Mouse (Mus musculus) forebrain, embryonic 10.5 days (tissue): Measurements from ENCODE around the gene Pnpla1. TPM values are rescaled to one million over a fixed set of nuclear protein-coding genes. Genes with fewer than 3 reads are reported as not detected.

ENCODE experiments used
- DNase-seq: peaks from one replicate; pipeline ENCODE4 v3.0.0-alpha.2; 2017; ENCODE audit warnings: low spot score; ENCODE audit errors: extremely low spot score
- H3K27ac ChIP-seq: fragments of 300-500 bp; sonication (generic); 2 replicates; pipeline ENCODE4 v1.5.1; 2016; ENCODE audit warnings: mild to moderate bottlenecking
- H3K27me3 ChIP-seq: fragments of 300-500 bp; sonication (generic); 2 replicates; pipeline ENCODE4 v1.6.1; 2016; ENCODE audit warnings: mild to moderate bottlenecking; ENCODE audit not compliant: poor library complexity, severe bottlenecking
- H3K36me3 ChIP-seq: fragments of 300-500 bp; sonication (generic); replicated peaks from 2 replicates; pipeline ENCODE4 v1.6.1; 2016; ENCODE audit warnings: mild to moderate bottlenecking, moderate library complexity
- H3K4me1 ChIP-seq: fragments of 300-500 bp; sonication (generic); 2 replicates; pipeline ENCODE4 v1.6.1; 2016
- H3K4me3 ChIP-seq: fragments of 300-500 bp; sonication (generic); 2 replicates; pipeline ENCODE4 v1.5.1; 2016; ENCODE audit warnings: mild to moderate bottlenecking, moderate library complexity
- H3K9me3 ChIP-seq: fragments of 300-500 bp; sonication (generic); 2 replicates; pipeline ENCODE4 v1.6.1; 2016; ENCODE audit warnings: mild to moderate bottlenecking, moderate library complexity
- WGBS: fragments of 180-500 bp; shearing (Covaris S2); methylation state at CpG from one replicate; pipeline ENCODE4 v1.1.7; 2016; 5-methylcytosine and 5-hydroxymethylcytosine counted together
- polyA plus RNA-seq: library from polyadenylated mRNA; unstranded; fragments of >200 nt; fragmentation: Nextera tagmentation; extraction: Ambion mirVana; gene quantifications from 2 replicates; pipeline ENCODE4 v1.2.1, GENCODE M21; 2016

The Pnpla1 gene
- polyA plus RNA-seq, 1 experiment from 2014 or later, result not detected

DNA sequence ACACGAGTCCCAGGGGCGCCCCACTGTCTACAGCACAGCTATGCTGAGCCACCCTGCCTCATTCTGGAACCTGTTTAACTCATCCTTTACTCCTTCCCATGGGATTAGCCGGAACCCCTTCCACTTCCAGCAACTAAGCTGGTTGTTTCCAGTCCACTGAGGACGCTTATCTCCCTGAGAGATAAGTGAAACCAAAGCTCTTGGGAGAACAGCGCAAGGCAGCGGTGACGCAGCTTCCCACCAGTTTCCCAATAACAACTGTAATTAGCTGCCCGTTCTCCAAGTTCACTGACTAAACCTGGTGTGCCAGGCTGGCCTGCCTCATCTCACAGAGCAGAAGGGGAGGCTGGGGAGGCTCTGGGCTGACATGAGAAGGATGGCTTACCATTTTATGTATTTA, 62.9 kb downstream of the Pnpla1 start:
- no peak for DNase-seq
- no peak overlapping the region for H3K4me3 ChIP-seq
- H3K4me1 ChIP-seq, result peaks cover 22% of the 10 kb centered on the region
- no peaks in the 10 kb centered on the region for H3K36me3 ChIP-seq
- WGBS, result 81% methylated on average over 8 of the region's 8 CpGs
- no peaks in the 10 kb centered on the region for H3K27me3 ChIP-seq
- no peaks in the 10 kb centered on the region for H3K9me3 ChIP-seq
- H3K27ac ChIP-seq, result no peak overlapping the region

- H3K36me3 ChIP-seq, result no peaks in the 10 kb centered on the region
- H3K4me1 ChIP-seq, result peaks cover 24% of the 10 kb centered on the region
- no peak overlapping the region for H3K27ac ChIP-seq
- H3K9me3 ChIP-seq, result no peaks in the 10 kb centered on the region
- 71% methylated on average over 6 of the region's 6 CpGs for WGBS
- DNase-seq, result no peak
- H3K27me3 ChIP-seq, result no peaks in the 10 kb centered on the region
- H3K4me3 ChIP-seq, result no peak overlapping the region
These were observed 63.9 kb downstream of the Pnpla1 start for GRCm38 (mm10) chr17:28922096-28922495.

DNA sequence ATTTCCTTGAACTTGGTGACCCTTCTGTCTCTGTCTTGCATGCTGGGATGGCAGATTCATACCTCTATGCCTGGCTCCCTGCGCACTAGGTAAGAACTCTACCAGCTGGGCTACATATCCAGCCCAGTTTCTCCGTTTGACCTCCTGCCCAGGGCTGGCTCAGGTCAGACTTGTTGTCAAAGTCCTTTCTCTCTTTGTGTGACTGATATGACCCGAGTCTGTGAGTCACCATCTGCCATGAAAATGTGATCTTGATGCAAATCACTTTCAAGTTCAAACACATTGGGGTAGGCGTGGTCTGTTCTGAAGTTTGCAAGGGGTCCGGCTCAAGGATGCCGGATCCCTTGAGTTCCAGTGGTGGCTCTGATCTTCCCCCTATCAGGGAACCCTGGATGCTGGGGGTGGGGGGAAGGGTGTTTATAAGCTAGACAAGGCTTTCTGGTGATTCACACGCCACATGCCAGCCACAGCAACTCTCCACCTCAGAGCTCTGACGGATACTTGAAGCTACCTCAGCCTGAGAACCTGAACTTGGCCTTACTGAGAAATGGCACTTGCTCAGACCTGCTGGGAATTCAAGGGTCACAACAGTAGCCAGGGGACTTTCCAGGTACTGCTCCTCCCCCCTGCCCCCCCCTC, 66.9 kb downstream of the Pnpla1 start:
- WGBS, result 87% methylated on average over 8 of the region's 8 CpGs
- Histone ChIP-seq H3K36me3 (no peaks in the 10 kb centered on the region), H3K9me3 (no peaks in the 10 kb centered on the region), H3K4me1 (peaks cover 24% of the 10 kb centered on the region), H3K27ac (no peak overlapping the region), H3K27me3 (no peaks in the 10 kb centered on the region), H3K4me3 (no peak overlapping the region)
- no peak for DNase-seq

DNA sequence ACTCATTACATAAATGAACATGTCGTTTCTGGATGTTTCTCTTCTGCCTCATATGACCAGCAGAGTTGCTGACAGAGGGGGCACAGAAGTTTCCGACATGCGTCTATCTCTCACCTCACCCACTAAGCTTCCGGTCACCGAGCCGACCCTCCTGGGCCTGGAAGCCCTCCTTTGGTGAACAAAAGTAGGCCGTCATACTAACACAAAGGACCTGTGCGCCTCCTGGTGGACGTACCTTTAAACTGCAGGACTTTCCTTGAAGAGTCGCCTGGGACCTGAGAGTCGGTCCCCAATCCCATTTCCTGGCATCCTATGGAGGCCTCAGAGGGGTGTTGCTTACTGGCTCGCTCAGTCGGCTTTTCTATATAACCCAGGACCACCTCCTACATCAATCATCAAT, 68.2 kb downstream of the Pnpla1 start:
- peak; percentile 83 for DNase-seq
- no peak overlapping the region for H3K4me3 ChIP-seq
- no peaks in the 10 kb centered on the region for H3K9me3 ChIP-seq
- peaks cover 31% of the 10 kb centered on the region for H3K4me1 ChIP-seq
- WGBS, result 14% methylated on average over 13 of the region's 13 CpGs
- no peaks in the 10 kb centered on the region for H3K36me3 ChIP-seq
- H3K27me3 ChIP-seq, result no peaks in the 10 kb centered on the region
- no peak overlapping the region for H3K27ac ChIP-seq

- Histone ChIP-seq H3K27me3 (no peaks in the 10 kb centered on the region), H3K36me3 (no peaks in the 10 kb centered on the region), H3K4me1 (peaks cover 34% of the 10 kb centered on the region), H3K27ac (no peak overlapping the region), H3K9me3 (no peaks in the 10 kb centered on the region), H3K4me3 (no peak overlapping the region)
- DNase-seq, result peak; percentile 58
- WGBS, result 51% methylated on average over 15 of the region's 15 CpGs
These were observed 68.8 kb downstream of the Pnpla1 start for GRCm38 (mm10) chr17:28926866-28927635.

- H3K4me3 ChIP-seq, result no peak overlapping the region
- H3K9me3 ChIP-seq, result no peaks in the 10 kb centered on the region
- H3K4me1 ChIP-seq, result peaks cover 31% of the 10 kb centered on the region
- H3K36me3 ChIP-seq, result no peaks in the 10 kb centered on the region
- H3K27ac ChIP-seq, result no peak overlapping the region
- DNase-seq, result no peak
- 93% methylated on average over 9 of the region's 9 CpGs for WGBS
- no peaks in the 10 kb centered on the region for H3K27me3 ChIP-seq
These were observed 69.8 kb downstream of the Pnpla1 start for GRCm38 (mm10) chr17:28928004-28928403.

DNA sequence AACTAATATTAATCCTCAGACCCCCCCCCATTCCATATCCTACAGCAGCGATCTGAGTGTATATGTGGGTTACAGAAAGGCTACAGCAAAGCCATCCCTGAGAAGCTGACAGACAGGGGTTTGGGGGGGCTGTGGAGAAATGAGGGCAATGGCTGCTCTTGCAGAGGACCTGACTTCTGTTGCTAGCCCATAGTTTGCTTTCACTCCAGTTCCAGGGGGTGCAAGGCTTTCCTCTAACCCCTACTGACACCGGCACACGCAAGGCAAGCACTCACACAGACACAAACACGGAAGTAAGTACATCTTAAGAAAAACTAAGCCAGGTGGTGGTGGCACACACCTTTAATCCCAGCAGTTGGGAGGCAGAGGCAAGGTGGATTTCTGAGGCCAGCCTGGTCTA, 71.2 kb downstream of the Pnpla1 start:
- no peak overlapping the region for H3K27ac ChIP-seq
- H3K4me3 ChIP-seq, result no peak overlapping the region
- H3K27me3 ChIP-seq, result no peaks in the 10 kb centered on the region
- DNase-seq, result no peak
- H3K4me1 ChIP-seq, result peaks cover 22% of the 10 kb centered on the region
- WGBS, result 95% methylated on average over 4 of the region's 4 CpGs
- H3K9me3 ChIP-seq, result no peaks in the 10 kb centered on the region
- no peaks in the 10 kb centered on the region for H3K36me3 ChIP-seq

DNA sequence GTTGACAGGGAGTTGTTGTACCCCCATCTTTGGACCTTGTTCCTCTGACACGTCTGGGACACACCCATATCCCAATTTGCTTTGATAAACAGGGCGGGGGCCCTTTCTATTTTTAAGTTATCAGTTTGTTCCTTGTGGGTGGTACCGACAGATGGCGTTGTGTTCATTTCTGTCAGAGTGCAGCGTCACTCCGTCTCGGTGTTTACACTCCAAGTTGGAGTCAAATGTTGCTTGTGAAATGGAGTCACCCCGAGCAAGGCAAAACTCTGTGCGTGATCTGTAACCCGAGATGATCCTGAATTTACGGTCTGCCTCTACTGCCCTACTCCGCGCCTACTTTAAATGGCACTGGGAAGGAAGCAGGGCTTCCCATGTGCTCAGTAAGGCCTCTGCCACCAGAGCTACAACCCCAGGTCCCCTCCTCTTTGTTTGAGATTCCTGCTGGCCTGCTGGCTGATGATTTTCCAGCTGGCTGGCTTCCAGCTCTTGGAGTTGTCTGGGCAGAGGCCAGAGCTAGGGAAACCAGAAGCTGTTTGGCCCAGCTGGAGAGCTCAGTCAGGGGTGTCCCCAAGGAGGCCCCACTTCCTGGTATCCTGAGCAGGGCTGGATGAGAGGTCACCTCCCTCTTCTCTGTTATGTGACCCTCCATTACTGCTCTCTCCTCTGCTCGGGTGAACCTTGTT, 72.3 kb downstream of the Pnpla1 start:
- peak overlapping the region; percentile 86 for H3K27ac ChIP-seq
- WGBS, result 38% methylated on average over 14 of the region's 14 CpGs
- H3K9me3 ChIP-seq, result no peaks in the 10 kb centered on the region
- no peaks in the 10 kb centered on the region for H3K36me3 ChIP-seq
- peak; percentile 41 for DNase-seq
- peaks cover 22% of the 10 kb centered on the region for H3K4me1 ChIP-seq
- no peaks in the 10 kb centered on the region for H3K27me3 ChIP-seq
- H3K4me3 ChIP-seq, result peak overlapping the region; percentile 23

- peaks cover 16% of the 10 kb centered on the region for H3K4me1 ChIP-seq
- H3K36me3 ChIP-seq, result no peaks in the 10 kb centered on the region
- no peak for DNase-seq
- H3K27ac ChIP-seq, result peak overlapping the region; percentile 86; the same call in 1 of the 2 replicates
- H3K27me3 ChIP-seq, result no peaks in the 10 kb centered on the region
- no peak overlapping the region for H3K4me3 ChIP-seq
- H3K9me3 ChIP-seq, result peaks cover 3% of the 10 kb centered on the region; the same call in 1 of the 2 replicates
- 93% methylated on average over 18 of the region's 18 CpGs for WGBS
These were observed 73.4 kb downstream of the Pnpla1 start for GRCm38 (mm10) chr17:28931436-28932211.

GRCm38 (mm10) chr17:28932274-28932673, 74.1 kb downstream of the Pnpla1 start:
- DNase-seq, result no peak

DNA sequence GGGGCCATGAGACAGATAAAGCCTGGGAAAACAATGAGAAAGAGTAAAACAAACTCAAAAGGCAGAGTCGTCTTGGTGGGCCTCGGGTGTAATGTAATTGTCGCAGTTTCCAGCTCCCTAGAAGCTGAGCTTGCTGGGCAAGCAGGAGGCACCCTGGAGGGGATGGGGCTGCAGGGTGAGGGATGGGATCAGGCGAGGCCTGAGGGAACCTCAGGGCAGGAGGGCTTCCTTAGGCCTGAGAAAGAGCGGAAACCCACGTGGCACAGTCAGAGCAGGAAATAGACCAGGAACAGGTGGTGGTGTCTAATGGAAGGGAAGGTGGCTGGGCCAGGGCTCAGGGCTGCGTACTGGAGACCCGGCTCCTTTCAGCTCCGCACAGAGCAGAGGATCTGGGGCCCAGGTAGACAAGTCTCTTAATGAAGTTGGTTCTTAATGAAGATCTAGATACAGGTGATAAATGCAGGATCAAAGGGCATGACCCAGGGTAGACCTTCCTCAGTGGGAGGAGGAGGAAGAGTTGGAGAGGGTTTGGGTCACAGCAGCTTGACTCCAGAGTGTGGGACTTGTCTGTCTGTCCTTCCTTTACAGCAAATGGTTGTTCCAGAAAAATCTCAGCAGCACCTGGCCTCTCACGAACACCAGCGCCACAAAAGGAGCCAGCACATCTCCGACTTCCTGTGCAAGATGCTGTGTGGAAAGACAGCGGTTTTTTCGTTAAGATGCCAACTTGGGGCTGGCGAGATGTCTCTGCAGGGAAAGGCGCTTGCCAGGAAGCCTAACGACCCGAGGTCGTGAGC, 76.1 kb downstream of the Pnpla1 start:
- H3K36me3 ChIP-seq, result no peaks in the 10 kb centered on the region
- no peak for DNase-seq
- WGBS, result 80% methylated on average over 19 of the region's 19 CpGs
- H3K9me3 ChIP-seq, result peaks cover 4% of the 10 kb centered on the region; the same call in 1 of the 2 replicates
- no peak overlapping the region for H3K4me3 ChIP-seq
- H3K4me1 ChIP-seq, result peaks cover 16% of the 10 kb centered on the region
- H3K27me3 ChIP-seq, result no peaks in the 10 kb centered on the region
- no peak overlapping the region; the same call in 1 of the 2 replicates for H3K27ac ChIP-seq

More at GRCm38 (mm10) chr17:28932274-28932673, 74.1 kb downstream of the Pnpla1 start:
- H3K4me3 ChIP-seq, result no peak overlapping the region
- no peaks in the 10 kb centered on the region for H3K36me3 ChIP-seq
- H3K4me1 ChIP-seq, result peaks cover 16% of the 10 kb centered on the region
- peaks cover 4% of the 10 kb centered on the region; the same call in 1 of the 2 replicates for H3K9me3 ChIP-seq
- H3K27ac ChIP-seq, result no peak overlapping the region
- H3K27me3 ChIP-seq, result no peaks in the 10 kb centered on the region
- 91% methylated on average over 4 of the region's 4 CpGs for WGBS

GRCm38 (mm10) chr17:28936133-28936532, 77.9 kb downstream of the Pnpla1 start:
- no peaks in the 10 kb centered on the region for H3K27me3 ChIP-seq
- peaks cover 8% of the 10 kb centered on the region for H3K9me3 ChIP-seq
- no peaks in the 10 kb centered on the region for H3K36me3 ChIP-seq
- H3K4me1 ChIP-seq, result 0 out of 2 replicates have a peak, but pooled peaks cover 5% of the 10 kb centered on the region
- DNase-seq, result no peak
- WGBS, result 84% methylated on average over 7 of the region's 7 CpGs
- H3K27ac ChIP-seq, result no peak overlapping the region
- no peak overlapping the region for H3K4me3 ChIP-seq
